Mouse (Mus musculus) myocyte (in vitro differentiated cells): ENCODE measurements around the gene Map2k5.

Experiments used
- CEBPB ChIP-seq: IDR thresholded peaks from 2 replicates; pipeline ENCODE4 v1.6.1; 2011; ENCODE audit warnings: mild to moderate bottlenecking, moderate library complexity; ENCODE audit not compliant: poor library complexity, insufficient read depth, severe bottlenecking
- POLR2A ChIP-seq: IDR thresholded peaks from one replicate; pipeline ENCODE4 v1.6.1; 2011; ENCODE audit warnings: low read depth, mild to moderate bottlenecking, control low read depth, moderate library complexity; ENCODE audit not compliant: insufficient read length

DNA sequence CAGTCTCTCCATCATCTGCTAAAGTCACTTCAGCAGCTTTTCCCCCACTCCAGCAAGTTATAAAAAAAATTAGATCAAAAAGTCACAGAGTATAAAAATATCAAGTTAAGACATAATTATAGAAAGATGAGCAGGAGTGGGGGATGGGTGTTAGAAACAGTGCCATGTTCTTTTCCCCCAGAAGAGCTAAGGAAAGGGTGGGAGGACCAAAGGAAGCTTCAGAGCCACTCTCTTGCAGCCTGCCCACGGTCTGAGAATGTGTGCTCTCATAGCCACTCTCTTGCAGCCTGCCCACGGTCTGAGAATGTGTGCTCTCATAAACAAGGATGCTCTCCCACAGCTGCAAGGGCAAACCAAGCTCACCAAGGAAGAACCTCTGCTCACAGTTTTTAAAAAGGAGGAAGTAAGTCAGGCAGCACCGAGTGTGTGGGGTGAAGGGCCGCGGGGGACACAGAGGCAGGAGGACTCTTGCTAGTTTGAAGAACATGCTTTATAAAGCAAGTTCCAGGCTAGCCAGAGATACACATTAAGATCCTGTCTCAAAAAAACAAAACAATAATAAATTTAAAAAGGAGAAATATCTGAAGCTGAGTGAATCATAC, 131.0 kb downstream of the Map2k5 start:
- TF ChIP-seq CEBPB (no peak), POLR2A (no peak)
